Mouse (Mus musculus) liver (tissue): Measurements from ENCODE around the gene Zfp653.
"Not testable (repeated sequence)": the region's sequence is repeated elsewhere in the genome, so short reads cannot be mapped to it uniquely, and the experiment has no call there.

Experiments
- DNase-seq: peaks from one replicate; pipeline ENCODE4 v3.0.0-alpha.2; 2020; ENCODE audit warnings: mixed read lengths

Zfp653 gene

GRCm38 (mm10) chr9:22070791-22071573, at the start of gene Zfp653, which contains the start of gene Gm49318:
TSS of gene Zfp653 (minus strand) at chr9:22071376.
TSS of gene Gm49318 (minus strand) at chr9:22071259.
- DNase-seq, result peak; percentile 98

GRCm38 (mm10) chr9:22119543-22119942, 48.4 kb upstream of the Zfp653 start:
- DNase-seq, result no peak

GRCm38 (mm10) chr9:22117754-22118456, 46.7 kb upstream of the Zfp653 start:
- DNase-seq, result peak; percentile 78

GRCm38 (mm10) chr9:22116740-22117426, 45.7 kb upstream of the Zfp653 start, which contains the start of gene Elof1:
TSS of gene Elof1 (minus strand) at chr9:22117172.
- DNase-seq, result peak; percentile 97

DNA sequence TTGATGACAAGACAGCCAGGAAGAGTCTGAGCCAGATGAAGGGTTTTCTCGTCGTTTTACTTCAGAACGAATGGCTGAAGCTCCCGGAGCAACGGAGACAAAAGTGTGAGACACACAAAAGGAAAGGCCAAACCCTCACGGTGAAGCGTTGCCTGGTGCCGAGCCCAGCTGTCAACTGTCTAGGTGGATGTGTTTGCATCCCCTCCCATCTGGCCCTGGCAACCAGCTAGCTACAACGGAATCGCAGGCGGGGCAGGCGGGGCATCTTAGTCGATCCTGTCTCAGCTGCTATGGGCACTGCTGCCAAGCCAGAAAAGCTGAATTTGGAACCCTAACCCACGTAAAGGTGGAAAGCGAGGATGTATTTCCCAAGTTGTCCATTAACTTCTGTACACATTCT, 44.9 kb upstream of the Zfp653 start:
- DNase-seq, result peak; percentile 41

DNA sequence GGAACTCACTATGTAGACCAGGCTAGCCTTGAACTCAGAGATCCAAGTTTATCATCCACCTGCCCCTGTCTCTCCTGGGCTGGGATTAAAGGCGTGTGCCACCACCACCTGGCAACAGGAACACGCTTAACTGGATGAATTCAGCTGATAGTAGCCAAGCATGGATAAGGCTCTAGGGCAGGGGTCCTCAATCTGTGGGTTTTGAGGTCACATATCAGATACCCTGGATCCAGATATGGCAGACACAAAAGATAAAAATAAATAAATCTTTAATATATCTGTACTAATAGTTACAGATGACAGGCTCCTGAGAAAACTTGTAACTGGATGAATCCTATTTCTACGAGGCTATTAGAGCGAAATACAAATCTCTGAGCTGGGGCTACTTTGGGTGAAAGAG, 44.5 kb upstream of the Zfp653 start:
- no peak for DNase-seq

GRCm38 (mm10) chr9:22108194-22108593, 37.0 kb upstream of the Zfp653 start:
- no peak for DNase-seq

GRCm38 (mm10) chr9:22099922-22100321, 28.7 kb upstream of the Zfp653 start:
- DNase-seq, result no peak

DNA sequence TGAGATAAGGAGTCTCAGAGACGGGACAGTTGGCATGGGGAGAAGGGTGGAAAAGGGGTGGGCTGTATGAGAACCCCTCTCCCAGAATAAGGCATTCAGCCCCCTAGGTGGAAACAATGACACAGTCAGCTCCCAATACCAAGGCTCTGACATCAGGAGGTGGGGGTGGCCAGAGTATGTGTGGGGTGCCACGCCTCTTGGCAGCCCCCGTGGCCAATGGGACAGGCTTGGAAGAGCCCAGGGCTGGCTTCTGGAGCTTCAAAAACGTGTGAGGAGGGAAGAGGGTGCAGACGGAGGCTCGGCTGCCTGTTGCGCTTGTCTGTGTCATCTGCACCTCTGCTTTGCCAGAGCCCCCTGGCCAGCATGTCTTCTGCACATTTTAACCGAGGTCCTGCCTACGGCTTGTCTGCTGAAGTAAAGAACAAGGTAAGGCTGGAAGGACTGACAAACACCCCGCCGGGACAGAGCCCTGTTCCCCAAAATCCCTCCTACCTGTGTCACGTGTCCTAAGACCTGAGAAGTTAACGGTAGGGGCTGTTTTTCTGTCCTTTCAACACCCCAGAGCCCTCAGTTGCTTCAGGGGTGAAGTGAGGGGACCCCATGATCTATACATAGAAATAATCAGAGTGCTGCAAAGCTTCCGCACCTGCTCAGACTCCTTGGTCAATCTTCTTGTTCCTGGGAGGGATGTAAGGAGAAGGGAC, 28.0 kb upstream of the Zfp653 start, which contains the start of gene Cnn1:
Gene Cnn1, plus strand, starts transcription at position 224 of the 704 bp plus-strand sequence.
- no peak for DNase-seq

- peak; percentile 87 for DNase-seq
These were observed 24.7 kb upstream of the Zfp653 start for GRCm38 (mm10) chr9:22095854-22096307.

DNA sequence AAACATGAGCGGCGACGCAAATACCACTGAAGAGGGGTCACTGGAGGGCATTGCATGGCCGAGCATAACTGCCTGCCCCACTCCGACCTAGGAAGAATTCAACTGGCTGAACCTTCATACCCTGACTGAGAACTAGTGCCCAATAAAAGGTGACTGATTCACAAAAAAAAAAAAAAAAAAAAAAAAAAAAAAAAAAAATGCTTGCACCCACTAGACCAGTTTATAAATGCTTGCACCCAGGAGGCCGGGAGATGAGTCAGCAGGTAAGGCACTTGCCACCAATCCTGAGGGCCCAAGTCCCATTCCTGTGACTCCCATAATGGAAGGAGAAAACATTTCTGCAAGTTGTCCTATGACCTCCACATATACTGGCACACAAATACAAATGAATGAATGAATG, 21.6 kb upstream of the Zfp653 start:
- no peak for DNase-seq

DNA sequence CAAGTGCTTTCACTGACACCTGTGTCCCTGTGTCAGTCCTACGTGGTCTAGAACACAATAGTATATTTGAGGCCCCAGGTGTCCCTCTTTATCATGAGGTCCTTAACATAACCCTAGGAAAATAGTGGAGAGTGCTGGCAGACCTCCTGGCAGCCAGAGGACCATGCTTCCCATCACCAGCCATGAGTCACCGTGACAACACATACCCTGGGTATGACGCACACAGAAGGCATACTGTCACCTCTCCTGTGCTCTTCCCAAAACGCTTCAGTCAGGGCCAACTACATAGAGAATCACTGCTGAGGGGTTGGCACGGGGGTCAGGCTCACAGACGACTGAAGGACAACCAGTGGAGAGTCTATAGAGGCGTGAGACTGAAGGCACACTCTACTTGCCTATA, 18.8 kb upstream of the Zfp653 start:
- DNase-seq, result no peak

DNA sequence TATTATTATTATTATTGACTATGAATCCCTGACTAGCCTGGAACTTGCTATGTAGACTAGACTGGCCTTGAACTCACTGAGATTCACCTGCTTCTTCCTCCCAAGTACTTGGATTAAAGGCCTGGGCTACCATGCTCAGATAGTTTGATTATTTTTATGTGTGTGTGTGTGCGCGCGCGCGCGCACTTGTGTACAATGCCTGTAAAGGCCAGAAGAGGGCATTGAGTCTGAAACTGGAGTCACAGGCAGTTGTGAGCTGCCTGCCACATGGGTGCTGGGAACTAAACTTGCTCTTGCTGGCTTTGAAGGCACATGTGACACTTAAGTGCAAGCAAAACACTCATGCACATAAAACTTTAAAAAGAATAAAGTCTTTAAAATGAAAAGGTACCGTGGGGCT, 18.1 kb upstream of the Zfp653 start:
- DNase-seq, result no peak

- DNase-seq, result no peak
These were observed 15.9 kb upstream of the Zfp653 start for GRCm38 (mm10) chr9:22087034-22087618.

- no peak for DNase-seq
These were observed 14.8 kb upstream of the Zfp653 start for GRCm38 (mm10) chr9:22086012-22086411.

GRCm38 (mm10) chr9:22085022-22085834, 14.1 kb upstream of the Zfp653 start, which contains the start of gene Ecsit:
TSS of gene Ecsit (minus strand) at chr9:22085438.
- DNase-seq, result peak; percentile 93

DNA sequence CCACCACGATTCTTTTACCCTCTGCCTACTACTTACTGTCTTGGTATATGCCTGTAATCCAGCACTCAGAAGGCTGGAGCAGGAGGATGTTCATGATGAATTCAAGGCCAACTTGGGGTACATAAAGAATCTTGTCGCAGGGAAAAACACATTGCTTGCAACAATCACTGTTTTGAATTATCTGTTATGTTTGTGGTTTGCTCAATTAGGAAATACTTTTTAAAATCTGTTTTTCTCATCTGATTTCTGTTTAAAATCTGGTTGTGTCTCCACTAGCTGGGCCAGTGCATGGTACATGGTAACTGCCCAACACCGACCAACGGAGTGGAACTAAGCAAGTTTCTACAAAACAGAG, 13.5 kb upstream of the Zfp653 start:
- DNase-seq, result no peak

DNA sequence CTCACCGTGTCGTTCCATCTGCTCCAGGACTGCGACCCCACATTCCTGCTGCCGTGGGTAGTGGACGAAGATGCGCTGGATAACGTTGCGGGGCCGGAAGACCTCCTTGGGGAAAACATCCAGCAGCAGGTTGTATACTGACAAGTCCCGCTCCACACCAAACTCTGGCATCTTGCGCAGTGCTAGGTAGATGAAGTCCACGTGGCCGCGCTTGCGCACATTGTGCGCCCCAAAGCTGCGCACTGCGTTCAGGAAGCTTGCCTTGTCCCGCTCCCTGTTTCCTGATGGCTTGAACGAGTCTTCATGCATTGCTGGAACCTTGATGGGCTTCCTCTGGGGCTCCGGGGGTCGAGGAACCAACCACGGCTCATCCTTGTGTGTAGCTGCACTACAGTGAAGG, 5.0 kb upstream of the Zfp653 start:
- no peak for DNase-seq

- not testable (repeated sequence) for DNase-seq
These were observed 4.6 kb upstream of the Zfp653 start for GRCm38 (mm10) chr9:22075778-22076177.

- DNase-seq, result no peak
These were observed 1.1 kb upstream of the Zfp653 start for GRCm38 (mm10) chr9:22072276-22072675.

- DNase-seq, result no peak
These were observed 1.2 kb downstream of the Zfp653 start for GRCm38 (mm10) chr9:22069881-22070553.
